Mouse (Mus musculus) stomach, postnatal 0 days (tissue): Measurements from ENCODE around the gene 6030498E09Rik. TPM values are rescaled to one million over a fixed set of nuclear protein-coding genes. Genes with fewer than 3 reads are reported as not detected.

Experiments
- ATAC-seq: fragments of 200-750 bp; cut with Nextera tagmentation; 2 replicates; pipeline ENCODE4 v1.8.0; 2017; ENCODE audit not compliant: low FRiP score, low TSS enrichment
- DNase-seq: peaks from one replicate; pipeline ENCODE4 v3.0.0-alpha.2; 2016; ENCODE audit warnings: low spot score
- H3K27ac ChIP-seq: fragments of 300-500 bp; sonication (generic); replicated peaks from 2 replicates; pipeline ENCODE4 v1.5.1; 2014; ENCODE audit warnings: mild to moderate bottlenecking, control low read depth
- H3K27me3 ChIP-seq: fragments of 300-500 bp; sonication (generic); 2 replicates; pipeline ENCODE4 v1.6.1; 2014; ENCODE audit warnings: low read length; ENCODE audit not compliant: control insufficient read depth, insufficient read depth
- H3K36me3 ChIP-seq: fragments of 300-500 bp; sonication (generic); 2 replicates; pipeline ENCODE4 v1.6.1; 2014; ENCODE audit warnings: low read length, mixed read lengths; ENCODE audit not compliant: control insufficient read depth, insufficient read depth
- H3K4me1 ChIP-seq: fragments of 300-500 bp; sonication (generic); replicated peaks from 2 replicates; pipeline ENCODE4 v1.6.1; 2014; ENCODE audit warnings: antibody characterized with exemption; ENCODE audit not compliant: control insufficient read depth, insufficient read depth
- H3K4me2 ChIP-seq: fragments of 300-500 bp; sonication (generic); replicated peaks from 2 replicates; pipeline ENCODE4 v1.6.1; 2014; ENCODE audit warnings: low read depth, mild to moderate bottlenecking, control low read depth, moderate library complexity
- H3K4me3 ChIP-seq: fragments of 300-500 bp; sonication (generic); 2 replicates; pipeline ENCODE4 v1.5.1; 2014; ENCODE audit warnings: low read depth, low read length, control low read depth
- H3K9ac ChIP-seq: fragments of 300-500 bp; sonication (generic); 2 replicates; pipeline ENCODE4 v1.6.1; 2014; ENCODE audit warnings: mild to moderate bottlenecking, low read length, control low read depth, mixed read lengths
- H3K9me3 ChIP-seq: fragments of 300-500 bp; sonication (generic); 2 replicates; pipeline ENCODE4 v1.6.1; 2016; ENCODE audit warnings: low read length; ENCODE audit not compliant: control insufficient read depth
- CTCF ChIP-seq: IDR thresholded peaks from 2 replicates; pipeline ENCODE4 v1.5.1; 2016; ENCODE audit warnings: antibody characterized with exemption, low read depth, mild to moderate bottlenecking, moderate library complexity
- EP300 ChIP-seq: optimal IDR thresholded peaks from 2 replicates; pipeline ENCODE3; 2016; ENCODE audit warnings: antibody characterized with exemption
- WGBS: fragments of 180-500 bp; shearing (Covaris S2); extraction: QIAGEN DNeasy Blood & Tissue Kit; methylation state at CpG from one replicate; pipeline ENCODE4 v1.1.7; 2014; 5-methylcytosine and 5-hydroxymethylcytosine counted together
- polyA plus RNA-seq: library from polyadenylated mRNA; unstranded; fragments of >200 nt; fragmentation: Nextera tagmentation; extraction: Ambion mirVana; gene quantifications from 2 replicates; pipeline ENCODE4 v1.2.1, GENCODE M21; 2015

Gene 6030498E09Rik
- not detected in 2 replicates for polyA plus RNA-seq

DNA sequence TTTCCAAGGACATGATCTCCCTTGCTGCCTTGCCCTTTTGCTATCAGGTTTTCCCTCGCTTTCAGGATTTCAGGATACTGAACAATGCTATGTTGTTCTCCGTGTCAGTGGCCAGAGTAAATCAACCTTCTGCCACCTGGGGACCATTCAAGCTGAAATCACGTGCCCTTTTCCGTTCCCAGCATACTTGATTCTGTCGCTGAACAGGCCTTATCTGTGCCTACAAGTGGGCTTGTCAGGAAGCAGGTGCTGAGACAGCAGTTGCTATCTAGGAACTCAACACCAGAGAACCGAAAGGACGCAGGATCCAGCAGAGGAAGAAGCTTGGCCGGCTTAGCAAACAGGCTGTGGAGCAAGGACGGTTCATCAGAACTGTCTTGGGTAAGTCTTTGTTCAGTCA lies at the start of gene 6030498E09Rik:
Gene 6030498E09Rik (plus strand): TSS at position 194 of the 400 bp plus-strand sequence.
- Histone ChIP-seq H3K27ac (no peak within 1 kb of the TSS), H3K27me3 (no peaks in the 10 kb centered on the region), H3K4me2 (no peak within 1 kb of the TSS), H3K9me3 (no peaks in the 10 kb centered on the region), H3K4me1 (no peaks in the 10 kb centered on the region), H3K4me3 (no peak within 1 kb of the TSS), H3K36me3 (no peaks in the 10 kb centered on the region), H3K9ac (no peak within 1 kb of the TSS)
- WGBS, result 59% methylated on average over 9 of the region's 9 CpGs
- no peak for ATAC-seq
- TF ChIP-seq CTCF, result no peak
- no peak for TF ChIP-seq EP300
- no peak for DNase-seq

DNA sequence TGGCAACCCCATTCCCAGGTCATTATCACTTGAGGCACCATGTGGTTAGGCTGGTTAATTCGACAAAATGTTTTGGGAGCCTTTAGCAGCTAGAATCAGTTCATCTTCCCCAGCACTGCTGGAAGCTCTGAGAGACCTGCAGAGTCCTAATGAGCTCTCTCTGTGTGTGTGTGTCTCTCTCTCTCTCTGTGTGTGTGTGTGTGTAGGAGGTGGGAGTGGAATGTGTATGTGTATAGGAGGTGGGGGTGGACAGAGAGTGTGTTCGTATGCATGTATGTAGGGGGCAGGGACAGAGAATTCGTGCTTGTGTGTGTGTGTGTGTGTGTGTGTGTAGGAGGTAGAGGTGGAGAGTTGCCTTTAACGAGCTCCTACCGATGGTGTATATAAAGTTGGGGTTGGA lies 42.4 kb upstream of the 6030498E09Rik start:
- H3K4me1 ChIP-seq, result no peaks in the 10 kb centered on the region
- H3K27me3 ChIP-seq, result no peaks in the 10 kb centered on the region
- no peak overlapping the region for H3K4me2 ChIP-seq
- no peak for DNase-seq
- H3K4me3 ChIP-seq, result no peak overlapping the region
- no peaks in the 10 kb centered on the region for H3K9me3 ChIP-seq
- H3K27ac ChIP-seq, result no peak overlapping the region
- no peak for ATAC-seq
- WGBS, result 46% methylated on average over 5 of the region's 5 CpGs
- no peak overlapping the region for H3K9ac ChIP-seq
- TF ChIP-seq CTCF (no peak), EP300 (no peak)
- H3K36me3 ChIP-seq, result no peaks in the 10 kb centered on the region

DNA sequence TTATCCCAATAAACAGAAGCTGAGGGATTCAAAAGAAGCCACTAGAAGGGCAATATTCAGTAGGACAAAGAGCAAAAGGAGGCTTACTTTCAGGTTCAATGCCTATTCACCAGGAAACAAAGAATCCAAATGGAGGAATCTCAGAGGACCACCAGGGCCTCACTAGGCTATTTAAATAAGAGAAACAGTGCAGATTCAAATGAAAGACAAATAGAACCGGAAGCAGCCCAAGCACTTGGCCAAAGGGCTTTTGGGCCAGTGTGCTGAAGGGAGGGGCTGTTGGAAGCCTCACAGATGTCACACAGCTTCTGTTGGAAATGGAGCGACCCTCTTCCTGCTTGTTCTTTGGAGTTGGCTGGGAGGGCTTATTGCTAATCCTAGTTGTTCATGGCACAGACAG lies 41.8 kb upstream of the 6030498E09Rik start:
- WGBS, result 59% methylated on average over 2 of the region's 2 CpGs
- ATAC-seq (no peak), DNase-seq (no peak)
- no peak overlapping the region for H3K9ac ChIP-seq
- H3K9me3 ChIP-seq, result no peaks in the 10 kb centered on the region
- TF ChIP-seq EP300, result no peak
- no peak for TF ChIP-seq CTCF
- no peaks in the 10 kb centered on the region for H3K4me1 ChIP-seq
- H3K36me3 ChIP-seq, result no peaks in the 10 kb centered on the region
- no peak overlapping the region for H3K27ac ChIP-seq
- no peaks in the 10 kb centered on the region for H3K27me3 ChIP-seq
- H3K4me2 ChIP-seq, result no peak overlapping the region
- H3K4me3 ChIP-seq, result no peak overlapping the region

DNA sequence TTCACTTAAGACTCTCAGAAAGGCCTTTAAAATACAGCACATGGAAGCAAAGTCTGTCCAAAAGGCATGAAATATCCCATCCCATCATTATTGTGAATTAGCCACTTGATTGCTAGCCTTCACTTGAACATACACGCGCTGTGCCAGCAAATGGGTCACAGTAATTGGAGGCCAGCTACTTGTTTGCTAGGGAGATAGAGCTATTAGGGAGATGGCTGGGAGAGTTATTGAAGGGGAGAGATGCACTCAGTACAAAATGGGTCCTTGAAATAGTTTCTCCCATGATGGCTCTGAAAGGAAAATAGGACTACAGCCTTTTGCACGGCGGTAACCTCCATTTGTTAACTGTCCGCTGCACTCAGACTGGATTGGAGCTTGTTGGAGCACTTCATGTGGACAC lies 38.8 kb upstream of the 6030498E09Rik start:
- no peak overlapping the region for H3K27ac ChIP-seq
- H3K4me2 ChIP-seq, result no peak overlapping the region
- H3K9me3 ChIP-seq, result no peaks in the 10 kb centered on the region
- H3K4me3 ChIP-seq, result no peak overlapping the region
- no peaks in the 10 kb centered on the region for H3K27me3 ChIP-seq
- H3K36me3 ChIP-seq, result no peaks in the 10 kb centered on the region
- H3K9ac ChIP-seq, result no peak overlapping the region
- H3K4me1 ChIP-seq, result no peaks in the 10 kb centered on the region
- 86% methylated on average over 5 of the region's 5 CpGs for WGBS
- TF ChIP-seq CTCF (no peak), EP300 (no peak)
- ATAC-seq (no peak), DNase-seq (no peak)

DNA sequence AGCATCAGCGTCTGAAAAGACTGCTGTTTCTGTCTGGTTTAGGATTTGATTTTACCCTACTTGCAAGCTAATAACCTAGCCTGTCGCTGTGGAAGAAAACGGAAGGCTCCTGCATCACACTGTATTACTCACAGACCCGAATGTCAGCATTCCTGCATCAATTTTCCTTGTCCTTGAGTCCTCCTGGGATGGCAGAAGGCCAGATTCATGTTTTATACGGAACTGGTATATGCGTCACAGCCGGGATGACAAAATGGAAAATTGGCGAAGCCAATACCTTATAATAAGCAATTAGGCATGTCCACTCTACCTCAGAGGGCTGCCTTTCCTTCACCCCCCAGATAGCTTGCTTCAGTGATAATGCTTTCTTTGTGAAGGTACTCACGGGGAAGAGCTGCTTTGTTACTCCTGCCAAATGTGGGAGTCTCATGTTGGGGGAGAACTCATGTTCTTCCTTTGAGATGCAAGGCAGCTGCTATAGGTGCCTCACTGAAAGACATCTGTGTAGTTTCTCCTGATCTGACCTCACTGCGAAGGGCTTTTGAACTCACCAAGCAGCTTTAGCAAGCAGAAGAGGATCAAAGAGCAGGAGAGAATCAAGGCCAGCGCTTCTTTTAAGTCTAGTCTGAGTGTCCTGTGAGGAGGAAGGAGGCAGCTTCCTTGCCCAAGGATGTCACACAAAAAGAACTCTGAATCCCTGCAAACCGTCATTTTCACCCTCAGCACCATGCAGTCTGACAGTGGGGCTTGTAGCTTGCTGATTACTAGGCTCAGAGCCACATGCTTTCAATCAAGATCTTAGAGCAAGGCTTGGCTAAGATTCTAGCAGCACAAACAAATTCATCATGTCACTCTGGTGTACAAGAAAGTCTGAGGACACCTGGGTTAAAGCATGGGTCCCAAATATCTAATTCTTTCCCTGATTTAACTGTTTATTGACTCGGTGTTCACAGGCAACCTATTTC lies 37.3 kb upstream of the 6030498E09Rik start:
- no peak overlapping the region for H3K9ac ChIP-seq
- H3K36me3 ChIP-seq, result no peaks in the 10 kb centered on the region
- no peaks in the 10 kb centered on the region for H3K27me3 ChIP-seq
- no peak for DNase-seq
- 43% methylated on average over 13 of the region's 13 CpGs for WGBS
- TF ChIP-seq CTCF (no peak), EP300 (no peak)
- 0 out of 2 replicates have a peak, but pooled peaks have one; percentile 38 for ATAC-seq
- H3K4me3 ChIP-seq, result no peak overlapping the region
- no peak overlapping the region for H3K4me2 ChIP-seq
- no peaks in the 10 kb centered on the region for H3K4me1 ChIP-seq
- no peaks in the 10 kb centered on the region for H3K9me3 ChIP-seq
- H3K27ac ChIP-seq, result no peak overlapping the region

GRCm38 (mm10) chrX:38771453-38771852 lies 1.0 kb upstream of the 6030498E09Rik start:
- no peak for TF ChIP-seq EP300
- no peak for TF ChIP-seq CTCF
- H3K27ac ChIP-seq, result no peak overlapping the region
- H3K36me3 ChIP-seq, result no peaks in the 10 kb centered on the region
- H3K4me1 ChIP-seq, result no peaks in the 10 kb centered on the region
- H3K27me3 ChIP-seq, result no peaks in the 10 kb centered on the region
- 59% methylated on average over 2 of the region's 2 CpGs for WGBS
- H3K9ac ChIP-seq, result no peak overlapping the region
- H3K4me3 ChIP-seq, result no peak overlapping the region
- H3K4me2 ChIP-seq, result no peak overlapping the region
- ATAC-seq, result no peak
- H3K9me3 ChIP-seq, result no peaks in the 10 kb centered on the region
- DNase-seq, result no peak
